Mouse (Mus musculus) layer of hippocampus, adult 11-12 months (tissue): ENCODE measurements around the gene Card6.
"Not testable (repeated sequence)": the region's sequence is repeated elsewhere in the genome, so short reads cannot be mapped to it uniquely, and the experiment has no call there.

Experiments used
- DNase-seq: peaks from one replicate; pipeline ENCODE4 v3.0.0; 2022; ENCODE audit warnings: low spot score

Card6 gene

GRCm38 (mm10) chr15:5107686-5108654 lies at the start of gene Card6:
Card6 (minus strand) TSS chr15:5108539.
- peak; percentile 37 for DNase-seq

- no peak for DNase-seq
These were observed 49.0 kb upstream of the Card6 start for GRCm38 (mm10) chr15:5157386-5157785.

- no peak for DNase-seq
These were observed 48.0 kb upstream of the Card6 start for GRCm38 (mm10) chr15:5156355-5156754.

GRCm38 (mm10) chr15:5155093-5155492 lies 46.8 kb upstream of the Card6 start:
- DNase-seq = no peak

GRCm38 (mm10) chr15:5154621-5155020 lies 46.3 kb upstream of the Card6 start:
- DNase-seq = no peak

- DNase-seq = no peak
These were observed 43.8 kb upstream of the Card6 start for GRCm38 (mm10) chr15:5152171-5152570.

- no peak for DNase-seq
These were observed 40.8 kb upstream of the Card6 start for GRCm38 (mm10) chr15:5149187-5149586.

GRCm38 (mm10) chr15:5145196-5145945 lies 37.0 kb upstream of the Card6 start:
- DNase-seq = no peak

- DNase-seq = no peak
These were observed 35.9 kb upstream of the Card6 start for GRCm38 (mm10) chr15:5144021-5144778.

- peak; percentile 55 for DNase-seq
These were observed 35.2 kb upstream of the Card6 start, which contains the start of gene Prkaa1 for GRCm38 (mm10) chr15:5143361-5144020. Prkaa1 (plus strand) TSS chr15:5143861.

GRCm38 (mm10) chr15:5142714-5143113 lies 34.4 kb upstream of the Card6 start:
- no peak for DNase-seq

DNA sequence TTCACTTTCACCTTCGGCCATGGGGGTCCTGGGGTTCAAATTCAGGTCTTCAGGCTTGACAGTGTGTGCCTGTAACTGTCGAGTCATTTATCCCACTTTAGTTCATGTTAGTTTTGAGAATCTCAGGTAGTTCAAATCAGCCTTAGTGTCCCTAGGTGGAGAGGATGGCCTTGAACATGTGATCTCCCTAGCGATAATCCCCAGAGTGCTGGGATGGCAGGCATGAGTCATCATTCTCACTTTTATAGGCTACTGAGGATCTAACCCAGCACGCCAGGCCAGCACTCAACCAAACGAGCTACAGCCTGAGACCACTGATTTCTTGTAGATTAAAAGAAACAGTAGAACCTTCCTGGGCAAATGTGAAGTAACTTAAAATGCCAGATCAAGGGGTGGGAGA lies 33.7 kb upstream of the Card6 start:
- no peak for DNase-seq

GRCm38 (mm10) chr15:5140357-5140756 lies 32.0 kb upstream of the Card6 start:
- DNase-seq = no peak

DNA sequence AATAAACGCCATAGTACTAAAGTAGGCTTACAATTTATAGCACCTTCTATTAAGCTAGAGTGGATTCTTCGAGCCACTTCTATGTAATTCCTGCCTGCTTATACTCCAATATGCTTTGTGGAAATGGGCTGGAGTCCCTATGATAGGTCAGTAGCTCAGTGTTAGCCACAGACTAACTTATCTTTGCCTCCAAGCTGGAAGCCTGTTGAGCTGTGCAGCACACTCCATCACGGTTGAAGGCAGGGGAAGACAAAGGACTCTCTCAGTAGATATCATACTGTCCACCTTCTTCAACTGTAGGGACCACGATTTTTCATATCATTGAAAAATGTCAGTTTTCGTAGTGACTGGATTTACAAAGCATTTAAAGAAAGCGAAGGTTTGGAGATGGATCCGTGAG lies 31.5 kb upstream of the Card6 start:
- DNase-seq = no peak

GRCm38 (mm10) chr15:5139366-5139765 lies 31.0 kb upstream of the Card6 start:
- DNase-seq = no peak

- DNase-seq = no peak
These were observed 29.9 kb upstream of the Card6 start for GRCm38 (mm10) chr15:5138021-5138856.

DNA sequence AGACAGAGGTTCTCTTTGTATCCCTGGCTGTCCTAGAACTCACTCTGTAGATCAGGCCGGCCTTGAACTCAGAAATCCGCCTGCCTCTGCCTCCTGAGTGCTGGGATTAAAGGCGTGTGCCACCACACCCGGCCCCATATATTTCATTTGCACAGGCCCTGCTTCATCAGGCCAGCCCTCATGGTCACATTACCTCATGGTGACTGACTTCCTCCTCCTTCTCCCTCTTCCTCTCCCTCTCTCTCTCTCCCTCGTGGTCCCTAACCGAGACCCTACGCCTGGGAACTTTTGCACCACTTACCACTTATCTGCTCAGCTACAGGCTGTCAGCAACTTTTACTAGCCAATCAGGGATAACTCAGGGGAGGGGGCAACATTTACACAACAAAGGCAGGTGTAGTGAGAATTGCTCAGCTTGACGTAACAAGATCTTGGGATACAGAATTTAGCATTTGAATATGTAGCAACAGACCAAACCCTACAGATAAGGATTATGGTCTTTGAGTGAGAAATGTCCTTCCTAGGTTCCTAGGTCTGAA lies 26.7 kb upstream of the Card6 start:
- DNase-seq = no peak

- DNase-seq = no peak
These were observed 25.8 kb upstream of the Card6 start for GRCm38 (mm10) chr15:5134179-5134578.

- no peak for DNase-seq
These were observed 25.0 kb upstream of the Card6 start for GRCm38 (mm10) chr15:5133301-5133700.

- not testable (repeated sequence) for DNase-seq
These were observed 22.7 kb upstream of the Card6 start for GRCm38 (mm10) chr15:5130887-5131668.
